Mouse (Mus musculus) embryonic facial prominence, embryonic 14.5 days (tissue): ENCODE data around the gene Dnal4. TPM values are rescaled to one million over a fixed set of nuclear protein-coding genes. Genes with fewer than 3 reads are reported as not detected.

ENCODE experiments used
- ATAC-seq: fragments of 200-750 bp; cut with Nextera tagmentation; 2 replicates; pipeline ENCODE4 v1.8.0; 2017; ENCODE audit warnings: low read depth, moderate number of reproducible peaks, moderate TSS enrichment
- DNase-seq: peaks from one replicate; pipeline ENCODE4 v3.0.0-alpha.2; 2015; ENCODE audit warnings: low spot score
- H3K27ac ChIP-seq: fragments of 300-500 bp; sonication (generic); replicated peaks from 2 replicates; pipeline ENCODE4 v1.5.1; 2014; ENCODE audit warnings: low read depth, mild to moderate bottlenecking, low read length, moderate library complexity
- H3K27me3 ChIP-seq: fragments of 300-500 bp; sonication (generic); replicated peaks from 2 replicates; pipeline ENCODE4 v1.6.1; 2014; ENCODE audit warnings: low read length; ENCODE audit not compliant: control insufficient read depth, insufficient read depth
- H3K36me3 ChIP-seq: fragments of 300-500 bp; sonication (generic); 2 replicates; pipeline ENCODE4 v1.6.1; 2014; ENCODE audit warnings: low read length, mixed read lengths; ENCODE audit not compliant: control insufficient read depth, insufficient read depth
- H3K4me1 ChIP-seq: fragments of 300-500 bp; sonication (generic); 2 replicates; pipeline ENCODE4 v1.6.1; 2014; ENCODE audit warnings: antibody characterized with exemption, low read length; ENCODE audit not compliant: control insufficient read depth, insufficient read depth
- H3K4me2 ChIP-seq: fragments of 300-500 bp; sonication (generic); 2 replicates; pipeline ENCODE4 v1.6.1; 2014; ENCODE audit warnings: low read depth, mild to moderate bottlenecking, low read length, moderate library complexity, mixed read lengths
- H3K4me3 ChIP-seq: fragments of 300-500 bp; sonication (generic); 2 replicates; pipeline ENCODE4 v1.5.1; 2014; ENCODE audit warnings: low read depth, mild to moderate bottlenecking, low read length
- H3K9ac ChIP-seq: fragments of 300-500 bp; sonication (generic); 2 replicates; pipeline ENCODE4 v1.6.1; 2014; ENCODE audit warnings: low read depth, mild to moderate bottlenecking, low read length, moderate library complexity, mixed read lengths
- H3K9me3 ChIP-seq: fragments of 300-500 bp; sonication (generic); 2 replicates; pipeline ENCODE4 v1.6.1; 2016; ENCODE audit warnings: low read length; ENCODE audit not compliant: control insufficient read depth
- WGBS: fragments of 180-500 bp; shearing (Covaris S2); extraction: QIAGEN DNeasy Blood & Tissue Kit; methylation state at CpG from one replicate; pipeline ENCODE4 v1.1.7; 2014; 5-methylcytosine and 5-hydroxymethylcytosine counted together
- polyA plus RNA-seq: library from polyadenylated mRNA; unstranded; fragments of >200 nt; fragmentation: Nextera tagmentation; extraction: Ambion mirVana; gene quantifications from 2 replicates; pipeline ENCODE4 v1.2.1, GENCODE M21; 2014

Dnal4 gene
- polyA plus RNA-seq, 1 experiment from 2014 or later: 50.0 TPM

DNA sequence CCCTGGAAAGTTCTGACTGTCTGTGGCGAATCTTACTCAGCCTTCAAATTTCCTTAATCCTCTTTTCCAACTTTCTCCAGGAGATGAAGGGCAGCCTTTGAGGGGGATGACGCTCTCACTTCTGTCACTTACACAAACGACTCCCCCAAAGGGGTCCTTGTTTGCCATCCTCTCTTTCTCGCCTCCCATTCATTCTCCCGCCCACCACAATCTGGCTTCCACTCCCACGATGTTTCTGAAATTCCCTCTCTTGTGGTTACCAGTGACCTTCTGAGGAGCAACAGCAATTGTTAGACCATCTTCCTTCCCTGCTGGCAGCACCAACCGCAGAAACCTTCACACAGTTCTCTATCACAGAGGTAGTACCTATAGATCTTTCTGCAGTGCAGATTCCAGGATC lies 2.0 kb downstream of the Dnal4 start:
- H3K4me2 ChIP-seq: no peak overlapping the region
- no peak overlapping the region for H3K27ac ChIP-seq
- WGBS: 65% methylated on average over 7 of the region's 7 CpGs
- no peaks in the 10 kb centered on the region for H3K36me3 ChIP-seq
- no peaks in the 10 kb centered on the region for H3K27me3 ChIP-seq
- H3K9ac ChIP-seq: no peak overlapping the region
- no peak for DNase-seq
- ATAC-seq: no peak
- H3K4me1 ChIP-seq: peaks cover 10% of the 10 kb centered on the region
- no peak overlapping the region for H3K4me3 ChIP-seq
- no peaks in the 10 kb centered on the region for H3K9me3 ChIP-seq

DNA sequence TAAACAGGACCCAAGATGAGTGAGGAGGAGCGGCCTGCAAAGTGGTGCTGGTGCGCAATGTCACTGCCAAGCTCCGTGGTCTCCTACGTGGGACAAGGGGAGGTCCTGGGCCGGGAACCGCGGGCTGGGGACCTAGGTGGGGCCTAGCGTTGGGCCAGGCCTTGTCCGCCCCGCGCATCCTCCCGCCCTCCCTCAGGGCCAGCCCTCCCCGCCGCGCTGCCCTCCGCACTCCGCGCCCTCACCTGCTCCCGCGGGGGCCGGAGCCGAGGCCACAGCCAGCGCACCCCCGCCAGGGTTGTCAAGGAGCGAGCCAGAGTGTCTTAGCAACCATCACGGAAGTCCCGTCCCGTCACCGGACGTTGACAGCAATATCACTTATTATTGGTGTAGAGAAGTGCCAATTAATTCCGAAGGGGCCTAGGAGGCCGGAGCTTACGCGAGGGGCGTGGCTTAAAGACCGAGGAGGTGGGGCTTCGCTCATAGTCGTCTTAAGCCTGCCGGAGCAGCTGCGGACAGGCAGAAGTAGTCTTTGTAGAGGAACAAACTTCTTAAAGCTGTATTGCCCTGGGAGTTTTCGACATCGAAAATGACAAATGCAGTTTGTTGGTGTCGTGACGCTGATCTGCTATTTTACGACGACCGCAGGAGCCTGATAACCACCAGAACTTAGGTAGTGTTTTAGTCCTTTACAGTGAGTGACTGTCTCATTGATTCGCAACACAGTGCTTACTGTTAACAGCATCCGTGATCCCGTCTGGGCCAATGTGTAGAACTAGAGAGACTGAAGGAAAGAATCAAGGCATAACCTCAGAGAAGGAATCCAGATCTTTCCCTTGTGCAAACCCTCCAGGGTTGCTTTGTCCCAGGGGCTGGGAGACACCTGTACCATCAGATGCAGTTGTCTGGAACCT lies 3.3 kb downstream of the Dnal4 start:
- Histone ChIP-seq H3K27me3 (no peaks in the 10 kb centered on the region), H3K4me2 (peak overlapping the region; percentile 63), H3K4me1 (peaks cover 10% of the 10 kb centered on the region), H3K36me3 (no peaks in the 10 kb centered on the region), H3K4me3 (peak overlapping the region; percentile 70), H3K9me3 (no peaks in the 10 kb centered on the region), H3K27ac (peak overlapping the region; percentile 79), H3K9ac (peak overlapping the region; percentile 77)
- DNase-seq: peak; percentile 99
- under 1% methylated on average over 36 of the region's 50 CpGs for WGBS
- ATAC-seq: peak; percentile 99

DNA sequence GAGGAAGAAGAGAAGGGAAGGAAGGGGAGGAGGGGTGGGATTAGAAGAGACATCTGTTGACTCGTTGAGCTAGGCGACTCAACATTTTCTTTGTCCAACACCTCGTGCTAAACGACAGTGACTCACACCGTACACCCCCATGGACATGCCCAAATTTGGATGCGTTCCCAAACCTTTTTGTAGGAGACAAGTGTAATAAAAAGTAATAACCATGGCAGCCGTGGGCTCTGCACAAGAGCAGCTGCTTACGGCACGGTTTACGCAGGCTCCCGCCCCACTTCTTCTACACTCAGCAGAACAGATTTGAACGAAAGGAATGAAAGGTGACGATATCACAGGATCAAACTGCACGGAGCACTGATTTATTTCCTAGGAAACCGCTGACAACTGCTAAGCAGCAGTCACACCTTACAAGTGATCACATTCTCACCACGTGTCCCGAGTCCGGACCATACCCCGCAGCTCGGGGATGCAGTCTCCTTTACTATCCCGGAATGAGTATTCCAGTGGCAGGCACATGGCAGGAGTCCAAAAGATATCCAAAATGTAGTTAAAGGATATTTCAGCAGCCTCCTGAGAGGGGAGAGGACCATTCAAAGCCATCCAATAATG lies 6.9 kb downstream of the Dnal4 start:
- no peak overlapping the region for H3K4me2 ChIP-seq
- 83% methylated on average over 21 of the region's 21 CpGs for WGBS

DNA sequence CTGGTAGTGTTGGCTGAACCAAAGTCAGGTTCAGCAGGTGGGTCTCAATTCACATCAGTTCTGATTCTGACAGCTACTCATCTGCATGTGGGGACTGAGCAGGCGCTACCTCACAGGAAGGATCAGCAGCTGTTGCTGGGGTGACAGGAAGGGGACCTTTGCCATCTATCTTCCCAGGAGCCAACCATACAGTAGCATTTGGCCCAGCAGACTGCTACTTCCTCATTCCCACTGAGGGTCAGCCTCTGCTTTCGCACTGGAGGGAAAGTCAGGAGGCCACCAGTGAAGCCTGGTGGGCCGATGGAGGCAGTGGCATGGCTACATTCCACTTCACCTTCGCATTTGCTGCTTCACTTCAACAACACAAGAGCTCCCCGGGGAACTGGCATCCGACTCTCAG lies 9.3 kb downstream of the Dnal4 start:
- H3K9ac ChIP-seq: no peak overlapping the region
- peaks cover 1% of the 10 kb centered on the region; the same call in 1 of the 2 replicates for H3K4me1 ChIP-seq
- peaks cover 14% of the 10 kb centered on the region; the same call in 1 of the 2 replicates for H3K36me3 ChIP-seq
- ATAC-seq (no peak), DNase-seq (no peak)
- H3K4me3 ChIP-seq: no peak overlapping the region
- H3K27ac ChIP-seq: no peak overlapping the region
- WGBS: 70% methylated on average over 6 of the region's 6 CpGs
- no peaks in the 10 kb centered on the region for H3K9me3 ChIP-seq
- H3K4me2 ChIP-seq: no peak overlapping the region
- H3K27me3 ChIP-seq: no peaks in the 10 kb centered on the region

More for the DNA sequence above, 6.9 kb downstream of the Dnal4 start:
- H3K36me3 ChIP-seq: no peaks in the 10 kb centered on the region
- H3K4me1 ChIP-seq: peaks cover 10% of the 10 kb centered on the region
- no peak overlapping the region for H3K4me3 ChIP-seq
- H3K27ac ChIP-seq: no peak overlapping the region
- 0 out of 2 replicates have a peak overlapping the region, but pooled peaks have one; percentile 3 for H3K9ac ChIP-seq
- ATAC-seq (no peak), DNase-seq (peak; percentile 26)
- no peaks in the 10 kb centered on the region for H3K27me3 ChIP-seq
- no peaks in the 10 kb centered on the region for H3K9me3 ChIP-seq

DNA sequence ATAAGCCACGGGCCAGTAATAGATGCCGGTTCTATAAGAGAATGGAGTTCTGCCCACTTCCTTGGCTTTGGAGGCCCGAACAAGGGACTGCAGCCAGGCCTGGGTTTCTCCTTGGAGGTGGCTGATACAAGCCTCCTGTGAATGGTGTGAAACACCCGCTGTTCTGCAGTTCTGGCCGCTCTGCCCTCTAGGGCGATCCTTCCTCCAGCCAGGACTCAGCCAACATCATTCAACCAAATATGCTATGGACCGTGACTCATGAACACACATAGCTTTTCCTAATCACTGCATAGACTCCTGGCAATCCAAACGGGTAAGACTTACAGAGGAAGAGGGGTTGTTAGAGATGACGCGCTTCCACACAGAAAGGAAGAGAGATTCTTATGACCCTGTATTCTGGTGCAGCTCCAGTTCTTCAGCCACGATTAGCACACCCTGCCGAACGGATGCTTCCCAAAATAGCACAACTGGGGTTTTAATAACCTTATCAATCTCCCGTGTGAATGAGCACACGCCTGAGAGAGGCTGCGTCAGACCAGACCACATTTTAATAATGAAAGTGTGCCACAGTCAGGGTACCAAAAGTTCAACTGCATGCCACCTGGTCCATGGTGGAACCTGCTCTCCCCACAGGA lies 10.2 kb downstream of the Dnal4 start:
- H3K9me3 ChIP-seq: no peaks in the 10 kb centered on the region
- 85% methylated on average over 16 of the region's 16 CpGs for WGBS
- no peak overlapping the region for H3K4me3 ChIP-seq
- H3K27ac ChIP-seq: no peak overlapping the region
- H3K4me2 ChIP-seq: no peak overlapping the region
- H3K36me3 ChIP-seq: peaks cover 22% of the 10 kb centered on the region
- DNase-seq: no peak
- H3K4me1 ChIP-seq: no peaks in the 10 kb centered on the region
- no peaks in the 10 kb centered on the region for H3K27me3 ChIP-seq
- ATAC-seq: no peak
- no peak overlapping the region for H3K9ac ChIP-seq

DNA sequence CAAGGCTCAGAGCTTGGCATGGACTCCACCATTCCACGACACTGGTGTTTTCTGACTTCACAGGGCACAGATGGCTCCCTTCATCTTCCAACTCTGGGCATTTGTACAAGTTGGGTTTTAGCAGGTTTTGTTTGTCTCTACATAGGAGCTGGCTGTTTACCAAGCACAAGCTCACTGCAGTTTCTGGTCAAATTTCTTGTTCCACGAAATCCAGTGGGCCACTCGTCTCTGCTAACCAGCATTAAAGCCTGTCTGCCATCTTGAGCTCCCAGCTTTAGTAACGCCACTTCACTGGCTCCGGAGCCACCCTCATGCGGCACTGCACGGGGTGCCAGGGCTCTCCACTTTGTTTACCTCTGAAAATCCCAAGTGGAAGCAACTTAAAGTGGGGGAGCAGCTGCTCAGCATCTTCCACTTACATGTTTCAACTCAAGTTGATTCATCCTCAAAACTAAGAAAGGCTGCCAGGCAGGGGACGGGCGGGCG lies 11.0 kb downstream of the Dnal4 start:
- Histone ChIP-seq H3K4me2 (no peak overlapping the region), H3K9me3 (no peaks in the 10 kb centered on the region), H3K27ac (no peak overlapping the region), H3K4me3 (no peak overlapping the region), H3K36me3 (peaks cover 30% of the 10 kb centered on the region), H3K27me3 (no peaks in the 10 kb centered on the region), H3K9ac (no peak overlapping the region), H3K4me1 (no peaks in the 10 kb centered on the region)
- WGBS: 84% methylated on average over 10 of the region's 10 CpGs
- DNase-seq (no peak), ATAC-seq (no peak)

DNA sequence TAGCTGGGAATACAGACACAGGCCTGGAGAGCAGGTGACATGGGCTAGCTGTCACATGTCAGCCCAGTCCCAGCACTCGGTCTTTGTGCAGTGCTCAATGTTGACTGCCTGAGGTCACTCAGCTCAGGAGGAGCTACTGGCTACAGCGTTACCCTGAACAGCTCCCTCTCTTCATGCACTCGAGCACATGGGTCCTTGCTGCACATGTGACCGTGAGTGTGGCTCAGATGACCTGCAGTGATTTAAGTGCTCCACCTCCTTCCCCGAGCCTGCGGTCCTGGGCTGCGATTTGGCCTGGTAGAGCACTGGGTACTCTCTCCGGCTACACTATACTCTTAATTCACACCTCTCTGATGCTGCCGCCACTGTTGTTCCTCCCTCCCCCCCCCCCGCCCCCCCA lies 11.5 kb downstream of the Dnal4 start:
- ATAC-seq (no peak), DNase-seq (no peak)
- no peak overlapping the region for H3K27ac ChIP-seq
- no peak overlapping the region for H3K4me2 ChIP-seq
- peaks cover 31% of the 10 kb centered on the region for H3K36me3 ChIP-seq
- H3K4me1 ChIP-seq: no peaks in the 10 kb centered on the region
- no peaks in the 10 kb centered on the region for H3K27me3 ChIP-seq
- H3K4me3 ChIP-seq: no peak overlapping the region
- WGBS: 73% methylated on average over 10 of the region's 10 CpGs
- H3K9ac ChIP-seq: no peak overlapping the region
- H3K9me3 ChIP-seq: no peaks in the 10 kb centered on the region

DNA sequence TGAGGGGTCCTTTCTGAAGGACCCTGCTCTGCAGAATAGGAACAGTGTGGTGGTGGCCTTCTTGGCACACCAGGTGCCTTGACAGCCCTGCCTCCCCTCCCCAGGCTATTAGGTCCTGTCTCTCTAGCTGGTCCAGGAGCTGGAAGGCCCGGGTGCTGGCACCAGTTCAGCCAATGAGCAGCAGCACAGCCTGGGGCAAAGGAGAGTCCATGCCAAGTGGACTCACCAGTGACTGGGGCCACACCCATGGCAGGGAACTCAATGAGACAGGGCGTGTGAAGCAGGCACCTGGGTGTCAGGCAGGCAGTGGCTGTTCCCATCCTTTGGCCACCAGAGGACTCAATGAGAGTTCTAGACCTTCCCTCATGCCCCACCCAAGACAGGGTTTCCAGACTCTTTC lies 12.3 kb downstream of the Dnal4 start:
- H3K4me3 ChIP-seq: no peak overlapping the region
- WGBS: 79% methylated on average over 2 of the region's 2 CpGs
- no peak overlapping the region for H3K4me2 ChIP-seq
- H3K9ac ChIP-seq: no peak overlapping the region
- H3K27me3 ChIP-seq: no peaks in the 10 kb centered on the region
- no peak overlapping the region for H3K27ac ChIP-seq
- no peak for ATAC-seq
- DNase-seq: no peak
- H3K36me3 ChIP-seq: peaks cover 34% of the 10 kb centered on the region
- H3K4me1 ChIP-seq: no peaks in the 10 kb centered on the region
- no peaks in the 10 kb centered on the region for H3K9me3 ChIP-seq
